Mouse (Mus musculus): ENCODE measurements around the gene Crybb1.

- TF ChIP-seq CTCF (IDR thresholded peaks at IDR 0.05; ENCODE audit: low read depth), result no peak
- TF ChIP-seq EP300 (optimal IDR thresholded peaks at IDR 0.05), result no peak
Measured at GRCm38 (mm10) chr5:112305842-112306241, 50.2 kb downstream of the Crybb1 start.
